Mouse (Mus musculus) layer of hippocampus, adult 2 months (tissue): ENCODE measurements around the gene Mycl. TPM values are rescaled to one million over a fixed set of nuclear protein-coding genes. Genes with fewer than 3 reads are reported as not detected.

Source experiments
- DNase-seq, 2 experiments: peaks; one replicate each; pipeline ENCODE4 v3.0.0; 2022; ENCODE audit warnings: low spot score in 2 of 2
- H3K27ac ChIP-seq: fragments of 200-600 bp; 2 replicates; pipeline ENCODE4 v1.8.1; 2022
- H3K4me3 ChIP-seq: fragments of 200-600 bp; 2 replicates; pipeline ENCODE4 v1.8.1; 2022; ENCODE audit warnings: mild to moderate bottlenecking
- CTCF ChIP-seq: fragments of 200-600 bp; conservative IDR thresholded peaks from 2 replicates; pipeline ENCODE4 v1.8.1; 2022; ENCODE audit warnings: antibody characterized with exemption, mild to moderate bottlenecking, moderate library complexity
- long read RNA-seq, 2 experiments: library from polyadenylated mRNA; stranded (forward); transcript quantifications; one replicate each; pipeline ENCODE4 v2.0.0; 2021; ENCODE audit warnings: borderline mapping rate in 2 of 2
- total RNA-seq, 2 experiments: library from RNA; stranded (reverse); gene quantifications; 2 replicates each; pipeline ENCODE4 v1.2.3; 2021

Mycl gene
- total RNA-seq = 10 to 100 TPM; 31.8 to 32.4 TPM
- long read RNA-seq, experiment 1, transcript Mycl-201 (2 exons, 3,501 nt) = major isoform, 31 of 55 reads
- long read RNA-seq, experiment 1, transcript Mycl-202 (3 exons, 3,293 nt) = minor isoform, 18 of 55 reads
- long read RNA-seq, experiment 1, partial matches to known transcripts = 3 of 55 reads
- long read RNA-seq, experiment 1, other reads (novel, unspliced or antisense) = 3 of 55 reads
- long read RNA-seq, experiment 2, transcript Mycl-202 (3 exons, 3,293 nt) = minor isoform, 18 of 80 reads
- long read RNA-seq, experiment 2, transcript Mycl-201 (2 exons, 3,501 nt) = major isoform, 58 of 80 reads
- long read RNA-seq, experiment 2, partial matches to known transcripts = 0 of 80 reads
- long read RNA-seq, experiment 2, other reads (novel, unspliced or antisense) = 4 of 80 reads

- TF ChIP-seq CTCF = peak; percentile 89
- H3K27ac ChIP-seq = peak within 1 kb of the TSS; percentile 90
- DNase-seq = peak; percentile 82 to 88
Measured at GRCm38 (mm10) chr4:122995404-122996220, at the start of gene Mycl. TSS of gene Mycl (plus strand) at chr4:122995652.

GRCm38 (mm10) chr4:122947223-122947622 lies 48.2 kb upstream of the Mycl start:
- TF ChIP-seq CTCF = no peak
- DNase-seq = no peak
- H3K27ac ChIP-seq = no peak overlapping the region; the same call in 1 of the 2 replicates
- no peak overlapping the region for H3K4me3 ChIP-seq

More at GRCm38 (mm10) chr4:122995404-122996220, at the start of gene Mycl:
- peak within 1 kb of the TSS; percentile 86 for H3K4me3 ChIP-seq

GRCm38 (mm10) chr4:122949096-122949495 lies 46.4 kb upstream of the Mycl start:
- DNase-seq = no peak
- Histone ChIP-seq H3K27ac (no peak overlapping the region), H3K4me3 (no peak overlapping the region)
- TF ChIP-seq CTCF = no peak

- no peak for TF ChIP-seq CTCF
- H3K27ac ChIP-seq = peak overlapping the region; percentile 88
- no peak for DNase-seq
Measured at GRCm38 (mm10) chr4:122954680-122955411, 40.6 kb upstream of the Mycl start.

GRCm38 (mm10) chr4:122955412-122956136 lies 39.9 kb upstream of the Mycl start:
- DNase-seq = peak; percentile 87
- Histone ChIP-seq H3K4me3 (peak overlapping the region; percentile 34), H3K27ac (peak overlapping the region; percentile 88)
- TF ChIP-seq CTCF = no peak

More at GRCm38 (mm10) chr4:122954680-122955411, 40.6 kb upstream of the Mycl start:
- peak overlapping the region; percentile 34 for H3K4me3 ChIP-seq

GRCm38 (mm10) chr4:122956301-122956700 lies 39.2 kb upstream of the Mycl start:
- H3K4me3 ChIP-seq = no peak overlapping the region
- no peak for TF ChIP-seq CTCF
- no peak for DNase-seq
- peak overlapping the region; percentile 88 for H3K27ac ChIP-seq

GRCm38 (mm10) chr4:122958491-122959031 lies 36.9 kb upstream of the Mycl start:
- TF ChIP-seq CTCF = no peak
- DNase-seq = peak; percentile 57 to 63
- peak overlapping the region; percentile 89 for H3K27ac ChIP-seq
- H3K4me3 ChIP-seq = peak overlapping the region; percentile 86

GRCm38 (mm10) chr4:122959816-122960215 lies 35.6 kb upstream of the Mycl start:
- no peak for TF ChIP-seq CTCF
- DNase-seq = no peak
- peak overlapping the region; percentile 86 for H3K4me3 ChIP-seq
- H3K27ac ChIP-seq = peak overlapping the region; percentile 89

GRCm38 (mm10) chr4:122960321-122961099 lies 34.9 kb upstream of the Mycl start:
- Histone ChIP-seq H3K4me3 (peak overlapping the region; percentile 86), H3K27ac (peak overlapping the region; percentile 89)
- TF ChIP-seq CTCF = no peak
- no peak for DNase-seq

GRCm38 (mm10) chr4:122961100-122961567 lies 34.3 kb upstream of the Mycl start, which contains the start of gene Mfsd2a:
TSS of gene Mfsd2a (minus strand) at chr4:122961188.
- Histone ChIP-seq H3K27ac (peak within 1 kb of the TSS; percentile 89), H3K4me3 (peak within 1 kb of the TSS; percentile 86)
- peak; percentile 51 to 69 for DNase-seq
- no peak for TF ChIP-seq CTCF

GRCm38 (mm10) chr4:122961589-122961988 lies 33.9 kb upstream of the Mycl start:
- Histone ChIP-seq H3K4me3 (peak overlapping the region; percentile 86), H3K27ac (peak overlapping the region; percentile 89; the same call in 1 of the 2 replicates)
- DNase-seq = no peak
- TF ChIP-seq CTCF = no peak
